Mouse (Mus musculus) mouse embryonic stem cell (cell line): ENCODE results near the gene Zfp933.
"Not testable (repeated sequence)": the region's sequence is repeated elsewhere in the genome, so short reads cannot be mapped to it uniquely, and the experiment has no call there.

Experiments used
- in situ Hi-C, 2 experiments: fragments of 300-500 bp; cut with MboI; formaldehyde crosslinking; loops; 1 replicate in 1 of 2; 3 replicates in 1 of 2; pipeline ENCODE4 v1.14.3; 2019 to 2020; ENCODE audit warnings: low sequenced_read_pairs in 2 of 2, low pct_unique_long_range_greater_than_20kb in 1 of 2, mixed read lengths in 1 of 2; ENCODE audit not compliant: unreplicated experiment in 1 of 2

Gene Zfp933

GRCm38 (mm10) chr4:147791729-147792128 is 56.4 kb downstream of the Zfp933 start:
- in situ Hi-C loops: not testable (repeated sequence)
